Mouse (Mus musculus): ENCODE measurements around the gene Gm40193. TPM values are rescaled to one million over a fixed set of nuclear protein-coding genes. Genes with fewer than 3 reads are reported as not detected.

The Gm40193 gene
- polyA plus RNA-seq, 1 experiment from 2014 or later, result not detected

- ATAC-seq (no peak), DNase-seq (ENCODE audit: low spot score) (no peak)
- 75% methylated on average over 7 of the region's 7 CpGs for WGBS
- H3K4me1 ChIP-seq (ENCODE audit: control insufficient read depth, insufficient read depth, low read length), result peaks cover 2% of the 10 kb centered on the region; the same call in 1 of the 2 replicates
- no peaks in the 10 kb centered on the region for H3K36me3 ChIP-seq (ENCODE audit: control insufficient read depth, insufficient read depth, low read length)
- H3K4me2 ChIP-seq (ENCODE audit: low read length), result no peak overlapping the region
- no peak overlapping the region for H3K9ac ChIP-seq (ENCODE audit: low read length)
- no peaks in the 10 kb centered on the region for H3K9me3 ChIP-seq (replicated peaks; ENCODE audit: control insufficient read depth, low read length)
- no peak overlapping the region for H3K27ac ChIP-seq (ENCODE audit: low read depth, low read length)
- H3K4me3 ChIP-seq (ENCODE audit: low read depth, low read length), result no peak overlapping the region
- H3K27me3 ChIP-seq (replicated peaks; ENCODE audit: control insufficient read depth, insufficient read depth, low read length), result no peaks in the 10 kb centered on the region
Observed at GRCm38 (mm10) chr11:70506962-70507515, 25.7 kb downstream of the Gm40193 start.

DNA sequence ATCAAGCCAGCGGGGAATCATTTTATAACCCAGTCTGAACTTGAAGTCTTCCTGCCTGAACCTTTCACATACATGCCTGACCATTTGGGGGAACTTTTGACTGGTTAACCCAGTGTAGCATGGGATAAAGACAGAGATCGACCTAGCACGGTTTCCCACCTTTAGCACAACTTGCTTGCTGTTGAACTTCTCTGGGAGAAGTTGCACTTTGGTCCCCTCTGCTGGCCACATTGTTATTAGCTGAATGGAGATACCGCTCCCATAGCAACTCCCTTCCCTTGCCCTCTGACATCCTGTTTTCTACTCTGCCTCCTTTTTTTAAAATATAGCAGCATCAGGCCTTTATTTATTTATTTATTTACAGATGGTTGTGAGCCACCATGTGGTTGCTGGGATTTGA, 26.4 kb downstream of the Gm40193 start:
- Histone ChIP-seq H3K27me3 (replicated peaks; ENCODE audit: control insufficient read depth, insufficient read depth, low read length) (no peaks in the 10 kb centered on the region), H3K4me1 (ENCODE audit: control insufficient read depth, insufficient read depth, low read length) (peaks cover 2% of the 10 kb centered on the region; the same call in 1 of the 2 replicates), H3K4me2 (ENCODE audit: low read length) (no peak overlapping the region), H3K9me3 (replicated peaks; ENCODE audit: control insufficient read depth, low read length) (no peaks in the 10 kb centered on the region), H3K4me3 (ENCODE audit: low read depth, low read length) (no peak overlapping the region), H3K36me3 (ENCODE audit: control insufficient read depth, insufficient read depth, low read length) (no peaks in the 10 kb centered on the region), H3K9ac (ENCODE audit: low read length) (no peak overlapping the region), H3K27ac (ENCODE audit: low read depth, low read length) (no peak overlapping the region)
- DNase-seq (ENCODE audit: low spot score) (peak; percentile 56), ATAC-seq (no peak)
- 28% methylated on average over 4 of the region's 4 CpGs for WGBS

GRCm38 (mm10) chr11:70504970-70505369, 27.8 kb downstream of the Gm40193 start, which contains the start of gene Tm4sf5:
Gene Tm4sf5, plus strand, starts transcription at chr11:70505244.
- 86% methylated on average over 9 of the region's 9 CpGs for WGBS
- DNase-seq (ENCODE audit: low spot score) (no peak), ATAC-seq (no peak)
- Histone ChIP-seq H3K27me3 (replicated peaks; ENCODE audit: control insufficient read depth, insufficient read depth, low read length) (no peaks in the 10 kb centered on the region), H3K9me3 (replicated peaks; ENCODE audit: control insufficient read depth, low read length) (no peaks in the 10 kb centered on the region), H3K4me3 (ENCODE audit: low read depth, low read length) (no peak within 1 kb of the TSS), H3K4me1 (ENCODE audit: control insufficient read depth, insufficient read depth, low read length) (peaks cover 2% of the 10 kb centered on the region; the same call in 1 of the 2 replicates), H3K36me3 (ENCODE audit: control insufficient read depth, insufficient read depth, low read length) (no peaks in the 10 kb centered on the region), H3K27ac (ENCODE audit: low read depth, low read length) (no peak within 1 kb of the TSS), H3K9ac (ENCODE audit: low read length) (no peak within 1 kb of the TSS), H3K4me2 (ENCODE audit: low read length) (no peak within 1 kb of the TSS)

- Histone ChIP-seq H3K9me3 (replicated peaks; ENCODE audit: control insufficient read depth, low read length) (no peaks in the 10 kb centered on the region), H3K4me3 (ENCODE audit: low read depth, low read length) (no peak overlapping the region), H3K9ac (ENCODE audit: low read length) (no peak overlapping the region), H3K27me3 (replicated peaks; ENCODE audit: control insufficient read depth, insufficient read depth, low read length) (no peaks in the 10 kb centered on the region), H3K4me1 (ENCODE audit: control insufficient read depth, insufficient read depth, low read length) (no peaks in the 10 kb centered on the region), H3K36me3 (ENCODE audit: control insufficient read depth, insufficient read depth, low read length) (no peaks in the 10 kb centered on the region), H3K27ac (ENCODE audit: low read depth, low read length) (no peak overlapping the region), H3K4me2 (ENCODE audit: low read length) (no peak overlapping the region)
- DNase-seq (ENCODE audit: low spot score) (no peak), ATAC-seq (no peak)
- 73% methylated on average over 3 of the region's 3 CpGs for WGBS
Observed at GRCm38 (mm10) chr11:70502018-70502417, 30.7 kb downstream of the Gm40193 start.

DNA sequence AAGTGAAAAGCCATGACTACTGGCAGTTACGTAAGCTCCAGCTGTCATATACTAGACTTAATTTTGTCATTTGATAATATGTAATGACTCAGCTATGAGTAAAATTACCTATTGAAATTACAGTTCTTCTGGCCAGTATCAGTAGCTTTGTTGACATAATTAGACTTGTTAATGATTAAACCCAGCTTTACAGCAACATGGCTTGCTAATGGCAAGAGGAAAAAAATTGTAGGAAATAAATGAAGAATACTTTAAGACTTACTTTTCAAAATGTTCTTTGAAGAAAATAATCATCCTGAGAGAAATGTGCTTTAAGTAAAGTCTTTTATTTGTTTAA, 32.3 kb downstream of the Gm40193 start:
- Histone ChIP-seq H3K27ac (ENCODE audit: low read depth, low read length) (no peak overlapping the region), H3K9ac (ENCODE audit: low read length) (no peak overlapping the region), H3K4me2 (ENCODE audit: low read length) (no peak overlapping the region), H3K27me3 (replicated peaks; ENCODE audit: control insufficient read depth, insufficient read depth, low read length) (no peaks in the 10 kb centered on the region), H3K4me3 (ENCODE audit: low read depth, low read length) (no peak overlapping the region), H3K9me3 (replicated peaks; ENCODE audit: control insufficient read depth, low read length) (no peaks in the 10 kb centered on the region), H3K4me1 (ENCODE audit: control insufficient read depth, insufficient read depth, low read length) (no peaks in the 10 kb centered on the region), H3K36me3 (ENCODE audit: control insufficient read depth, insufficient read depth, low read length) (no peaks in the 10 kb centered on the region)
- WGBS, result 98% methylated on average over 1 of the region's 1 CpGs
- DNase-seq (ENCODE audit: low spot score) (no peak), ATAC-seq (no peak)

- H3K4me2 ChIP-seq (ENCODE audit: low read length), result no peak overlapping the region
- no peak overlapping the region for H3K27ac ChIP-seq (ENCODE audit: low read depth, low read length)
- no peaks in the 10 kb centered on the region for H3K4me1 ChIP-seq (ENCODE audit: control insufficient read depth, insufficient read depth, low read length)
- no peaks in the 10 kb centered on the region for H3K9me3 ChIP-seq (replicated peaks; ENCODE audit: control insufficient read depth, low read length)
- no peaks in the 10 kb centered on the region for H3K36me3 ChIP-seq (ENCODE audit: control insufficient read depth, insufficient read depth, low read length)
- no peak overlapping the region for H3K4me3 ChIP-seq (ENCODE audit: low read depth, low read length)
- H3K27me3 ChIP-seq (replicated peaks; ENCODE audit: control insufficient read depth, insufficient read depth, low read length), result no peaks in the 10 kb centered on the region
- ATAC-seq (no peak), DNase-seq (ENCODE audit: low spot score) (no peak)
- no peak overlapping the region for H3K9ac ChIP-seq (ENCODE audit: low read length)
- 67% methylated on average over 14 of the region's 14 CpGs for WGBS
Observed at GRCm38 (mm10) chr11:70499566-70500475, 32.9 kb downstream of the Gm40193 start.

GRCm38 (mm10) chr11:70489684-70490083, 43.1 kb downstream of the Gm40193 start:
- 90% methylated on average over 6 of the region's 6 CpGs for WGBS
- Histone ChIP-seq H3K4me2 (ENCODE audit: low read length) (no peak overlapping the region), H3K4me1 (ENCODE audit: control insufficient read depth, insufficient read depth, low read length) (no peaks in the 10 kb centered on the region), H3K9ac (ENCODE audit: low read length) (no peak overlapping the region), H3K9me3 (replicated peaks; ENCODE audit: control insufficient read depth, low read length) (no peaks in the 10 kb centered on the region), H3K27me3 (replicated peaks; ENCODE audit: control insufficient read depth, insufficient read depth, low read length) (no peaks in the 10 kb centered on the region), H3K4me3 (ENCODE audit: low read depth, low read length) (no peak overlapping the region), H3K27ac (ENCODE audit: low read depth, low read length) (no peak overlapping the region), H3K36me3 (ENCODE audit: control insufficient read depth, insufficient read depth, low read length) (no peaks in the 10 kb centered on the region)
- no peak for ATAC-seq
- no peak for DNase-seq (ENCODE audit: low spot score)

GRCm38 (mm10) chr11:70489138-70489537, 43.6 kb downstream of the Gm40193 start:
- Histone ChIP-seq H3K9ac (ENCODE audit: low read length) (no peak overlapping the region), H3K27me3 (replicated peaks; ENCODE audit: control insufficient read depth, insufficient read depth, low read length) (no peaks in the 10 kb centered on the region), H3K4me1 (ENCODE audit: control insufficient read depth, insufficient read depth, low read length) (no peaks in the 10 kb centered on the region), H3K4me3 (ENCODE audit: low read depth, low read length) (no peak overlapping the region), H3K9me3 (replicated peaks; ENCODE audit: control insufficient read depth, low read length) (no peaks in the 10 kb centered on the region), H3K27ac (ENCODE audit: low read depth, low read length) (no peak overlapping the region), H3K36me3 (ENCODE audit: control insufficient read depth, insufficient read depth, low read length) (no peaks in the 10 kb centered on the region), H3K4me2 (ENCODE audit: low read length) (no peak overlapping the region)
- no peak for DNase-seq (ENCODE audit: low spot score)
- no peak for ATAC-seq
- 84% methylated on average over 3 of the region's 3 CpGs for whole genome bisulfite sequencing

- Histone ChIP-seq H3K4me1 (ENCODE audit: control insufficient read depth, insufficient read depth, low read length) (no peaks in the 10 kb centered on the region), H3K36me3 (ENCODE audit: control insufficient read depth, insufficient read depth, low read length) (no peaks in the 10 kb centered on the region), H3K4me3 (ENCODE audit: low read depth, low read length) (no peak overlapping the region), H3K9ac (ENCODE audit: low read length) (no peak overlapping the region), H3K27ac (ENCODE audit: low read depth, low read length) (no peak overlapping the region), H3K9me3 (replicated peaks; ENCODE audit: control insufficient read depth, low read length) (no peaks in the 10 kb centered on the region), H3K4me2 (ENCODE audit: low read length) (no peak overlapping the region), H3K27me3 (replicated peaks; ENCODE audit: control insufficient read depth, insufficient read depth, low read length) (no peaks in the 10 kb centered on the region)
- WGBS, result 51% methylated on average over 4 of the region's 4 CpGs
- DNase-seq (ENCODE audit: low spot score), result no peak
- no peak for ATAC-seq
Observed at GRCm38 (mm10) chr11:70487816-70488215, 44.9 kb downstream of the Gm40193 start.
